Mouse (Mus musculus): ENCODE results near the gene Plekhg6.

Gene Plekhg6

DNA sequence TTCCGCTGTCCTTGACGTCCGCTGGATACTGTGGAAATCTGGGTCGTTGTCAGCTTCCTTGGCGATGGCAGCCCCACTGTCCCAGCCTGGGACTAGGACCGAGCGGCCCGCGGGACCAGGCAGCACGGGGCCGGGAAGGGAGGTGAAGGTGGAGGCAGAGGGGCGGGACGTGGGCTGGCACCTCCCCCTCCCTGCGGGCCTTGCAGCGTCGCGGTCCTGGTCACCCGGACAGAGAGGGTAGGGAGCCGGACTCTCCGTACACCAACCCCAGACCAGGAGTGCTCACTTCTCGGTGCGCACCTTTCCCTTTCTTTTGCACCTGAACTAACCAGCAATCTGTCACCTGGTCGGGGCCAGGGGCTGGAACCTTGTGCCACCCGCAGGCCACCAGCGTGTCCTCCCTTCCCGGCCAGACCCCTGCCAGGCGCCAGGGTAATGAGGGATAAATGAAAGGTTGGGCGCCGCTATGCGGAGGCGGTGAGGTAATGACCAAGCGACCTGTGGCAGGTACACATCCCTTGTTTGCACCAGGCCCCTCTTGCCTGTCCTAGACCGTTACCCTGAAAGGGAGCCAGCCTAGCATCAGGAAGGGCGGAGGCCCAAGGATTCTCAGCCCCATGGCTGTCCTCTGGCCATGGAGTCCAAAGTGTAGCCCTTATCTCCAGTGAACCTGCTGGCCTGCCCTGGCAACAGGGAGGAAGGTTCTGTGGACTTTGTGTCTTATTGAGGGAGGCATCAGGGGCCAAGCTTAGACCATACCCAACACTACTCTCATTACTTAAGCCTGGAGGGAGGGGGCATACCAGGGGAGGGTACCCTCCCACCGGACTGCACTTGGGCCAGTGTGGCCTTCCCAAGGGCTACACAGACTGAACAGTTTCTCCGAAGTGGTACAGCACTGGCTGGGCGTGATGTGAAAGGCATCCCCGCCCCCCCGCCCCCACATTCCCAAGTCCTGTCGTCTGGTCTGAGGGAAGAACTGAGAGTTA is at the start of gene Plekhg6:
Gene Plekhg6 (minus strand): TSS at position 422 of the 989 bp plus-strand sequence.
- DNase-seq, result peak; percentile 25

DNA sequence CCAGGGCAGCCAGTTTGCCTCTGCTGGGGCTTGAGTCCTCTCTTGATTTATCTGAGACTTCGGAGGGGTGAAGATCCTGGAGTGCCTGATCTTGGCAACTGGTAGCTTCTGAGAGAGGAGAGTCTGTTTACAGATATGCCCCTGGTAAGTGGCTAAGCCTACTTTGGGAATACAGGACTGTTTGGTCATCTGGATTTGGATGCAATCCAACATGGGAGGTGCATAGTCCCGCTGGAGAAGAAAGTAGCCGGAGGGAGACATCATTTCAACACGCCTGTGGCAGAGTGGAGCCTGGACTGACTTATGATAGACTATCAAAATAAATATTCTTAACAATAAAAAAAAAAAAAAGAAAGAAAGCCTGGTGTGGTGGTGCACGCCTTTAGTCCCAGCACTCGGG is 49.1 kb upstream of the Plekhg6 start:
- no peak for DNase-seq

DNA sequence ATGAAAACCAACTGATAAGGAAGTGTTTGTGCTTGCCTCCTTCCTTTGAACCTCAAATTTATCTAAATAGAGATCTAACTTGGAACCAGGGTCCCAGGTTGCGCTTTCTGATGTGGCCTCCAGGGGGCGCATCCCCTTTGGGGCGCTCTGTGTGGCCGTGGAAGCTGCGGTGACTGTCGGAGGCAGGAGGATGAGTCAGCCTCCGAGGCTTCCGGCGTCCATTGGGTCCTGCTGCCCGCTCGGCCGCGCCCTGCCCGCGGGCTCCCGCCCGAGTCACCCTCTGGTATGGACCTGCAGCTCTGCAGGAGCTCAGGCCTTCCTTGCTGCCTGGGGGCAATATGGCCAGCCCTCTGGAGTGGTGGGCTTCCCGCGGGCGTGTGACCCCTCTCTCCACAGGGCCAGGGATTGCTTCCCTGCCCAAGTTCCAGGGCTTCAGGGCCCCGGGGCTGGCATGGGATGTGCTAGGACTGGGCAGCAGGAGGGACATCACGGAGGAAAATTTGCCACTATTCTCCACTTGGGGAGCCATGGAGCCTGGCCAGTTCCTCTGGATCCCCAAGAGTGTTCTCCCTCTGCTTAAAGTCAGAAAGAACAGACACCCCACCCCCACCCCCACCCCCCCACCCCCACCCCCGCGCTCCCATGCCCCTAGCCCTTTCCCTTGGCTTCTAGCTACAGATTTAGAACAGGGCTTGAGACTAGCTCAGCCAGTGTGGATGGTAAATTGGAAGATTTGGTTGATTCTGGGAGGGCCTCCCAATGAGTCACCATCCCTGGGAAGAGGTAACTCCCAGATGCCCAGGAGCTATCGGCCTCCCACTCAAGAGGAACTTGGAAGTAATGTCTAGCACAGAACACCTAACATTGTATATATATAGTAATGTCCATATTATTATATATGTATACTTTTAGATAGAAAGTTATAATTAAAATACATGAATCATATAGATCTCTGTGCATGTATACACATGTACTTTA is 46.1 kb upstream of the Plekhg6 start:
- DNase-seq, result peak; percentile 90

DNA sequence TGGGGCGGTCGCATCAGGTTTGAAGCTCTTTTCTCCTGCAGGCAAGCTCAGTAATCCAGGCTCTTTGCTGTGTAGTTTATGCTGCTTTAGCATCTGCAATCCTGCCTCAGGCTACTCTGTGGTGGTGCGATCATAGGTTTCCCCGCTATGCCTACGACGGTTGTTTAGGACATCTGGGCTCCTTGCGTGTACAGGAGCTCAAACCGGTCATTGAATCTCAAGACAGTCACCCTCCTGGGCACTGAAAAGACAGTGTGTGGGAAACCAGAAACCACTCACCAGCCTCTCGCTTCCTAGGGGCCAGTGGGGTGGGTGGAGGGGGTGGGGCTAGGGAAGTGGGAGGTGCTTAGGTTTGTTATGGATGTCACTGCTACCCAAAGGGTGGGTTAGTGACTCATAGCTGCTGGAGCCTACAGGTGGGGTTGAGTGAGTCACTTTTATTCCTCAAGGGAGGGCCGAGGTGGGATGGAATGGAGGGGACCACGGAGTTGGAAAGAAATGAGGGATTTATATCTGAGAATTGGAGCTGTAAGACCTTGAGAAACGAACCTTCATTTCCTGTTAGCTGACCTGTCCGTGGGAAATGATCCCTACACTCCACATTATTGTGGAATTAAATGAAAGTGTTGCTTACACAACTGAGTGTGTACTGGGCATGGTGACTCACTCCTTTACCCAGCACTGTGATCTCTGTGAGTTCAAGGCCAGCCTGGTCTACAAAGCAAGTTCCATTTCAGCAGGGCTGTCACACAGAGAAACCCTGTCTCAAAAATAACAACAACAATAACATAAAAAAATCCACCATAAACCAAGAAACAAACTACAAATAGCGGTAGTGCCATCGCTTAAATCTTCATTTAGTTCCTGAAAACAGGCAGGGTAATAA is 44.9 kb upstream of the Plekhg6 start:
- DNase-seq, result no peak

DNA sequence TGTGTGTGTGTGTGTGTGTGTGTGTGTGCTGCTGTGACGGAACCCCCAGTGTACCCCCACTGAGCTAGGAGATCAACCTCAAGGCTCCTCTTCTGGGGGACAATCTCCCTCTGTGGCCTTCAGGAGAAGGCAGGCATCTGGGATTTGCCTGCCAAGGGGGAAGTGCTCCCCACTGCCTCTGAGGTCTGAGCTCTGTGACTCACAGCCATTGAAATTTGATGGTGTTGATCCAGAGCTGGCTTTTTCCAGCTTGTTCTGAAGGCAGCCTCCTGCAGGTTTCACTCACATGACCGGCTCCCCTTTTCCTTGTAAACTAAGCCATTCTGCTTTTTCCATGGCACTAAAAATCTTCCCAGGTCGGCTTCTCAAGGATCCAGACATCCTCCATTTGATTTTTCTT is 43.6 kb upstream of the Plekhg6 start:
- DNase-seq, result no peak

DNA sequence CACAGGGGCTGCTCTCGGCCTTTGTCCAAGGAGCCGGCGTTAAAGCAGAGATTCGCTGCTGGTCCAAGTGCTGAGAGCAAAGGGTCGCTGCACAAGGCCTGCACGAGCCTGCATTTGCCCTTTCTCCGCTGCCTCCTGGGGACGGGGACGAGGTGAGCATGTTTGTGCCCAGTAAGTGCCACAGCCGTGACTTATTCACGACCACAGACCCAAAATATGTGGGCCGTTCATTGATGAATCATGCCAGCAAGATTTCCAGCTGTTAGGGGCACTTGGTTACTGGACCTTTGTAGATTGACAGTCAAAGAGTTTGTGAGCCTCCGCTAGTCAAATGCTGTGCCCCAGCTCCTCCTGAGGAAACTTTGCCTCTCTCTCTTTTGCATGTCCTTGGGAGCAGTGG is 42.9 kb upstream of the Plekhg6 start:
- no peak for DNase-seq

DNA sequence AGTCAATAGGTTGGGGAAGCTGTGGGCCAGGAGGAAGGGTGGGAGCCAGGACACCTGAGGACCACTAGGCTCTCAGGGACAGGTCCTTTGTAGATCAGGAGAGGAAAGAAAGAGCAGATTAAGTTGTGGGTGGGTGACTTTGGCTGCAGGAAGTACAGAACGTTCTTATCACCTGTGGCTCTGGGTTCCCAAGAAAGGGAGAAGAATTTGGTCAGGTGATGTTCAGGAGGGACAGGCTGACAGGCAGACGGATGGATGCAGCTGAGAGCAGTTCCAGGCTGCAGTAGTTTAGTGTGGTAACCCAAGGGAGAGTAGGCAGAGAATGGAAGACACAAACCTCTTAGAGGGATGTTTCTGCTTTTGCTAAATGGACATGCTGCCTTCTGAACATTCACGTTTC is 42.5 kb upstream of the Plekhg6 start:
- no peak for DNase-seq

DNA sequence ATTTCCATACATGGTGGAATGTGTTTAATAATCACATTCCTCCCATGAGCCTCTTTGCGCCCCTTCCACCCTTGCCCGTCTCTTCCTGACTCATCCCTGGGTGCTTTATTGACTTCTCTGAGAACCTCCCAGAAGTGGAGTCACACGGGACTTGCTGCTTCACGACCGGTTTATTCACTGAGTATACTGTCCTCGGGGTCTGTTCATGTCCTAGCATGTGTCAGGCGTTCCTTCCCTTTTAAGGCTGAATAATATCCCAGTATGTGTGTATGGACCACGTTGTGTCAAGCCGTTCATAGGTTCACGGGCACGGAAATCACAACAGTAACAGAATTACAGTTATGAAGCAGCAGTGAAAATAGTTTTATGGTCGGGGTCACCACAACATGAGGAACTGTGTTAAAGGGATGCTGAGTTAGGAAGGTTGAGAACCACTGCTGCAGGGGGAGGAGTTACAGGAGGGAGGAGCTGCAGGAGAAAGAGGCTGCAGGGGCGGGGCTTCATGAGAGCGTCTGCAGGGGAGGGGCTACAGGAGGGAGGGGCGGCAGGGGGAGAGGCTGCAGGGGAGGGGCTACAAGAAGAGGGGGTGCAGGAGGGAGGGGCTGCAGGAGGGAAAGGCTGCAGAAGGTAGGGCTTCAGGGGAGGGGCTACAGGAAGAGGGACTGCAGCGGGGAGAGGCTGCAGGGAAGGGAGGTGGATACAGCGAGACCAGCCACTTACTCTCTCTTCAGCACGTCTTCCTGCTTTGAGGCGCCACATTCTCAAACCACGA is 41.6 kb upstream of the Plekhg6 start:
- peak; percentile 83 for DNase-seq

DNA sequence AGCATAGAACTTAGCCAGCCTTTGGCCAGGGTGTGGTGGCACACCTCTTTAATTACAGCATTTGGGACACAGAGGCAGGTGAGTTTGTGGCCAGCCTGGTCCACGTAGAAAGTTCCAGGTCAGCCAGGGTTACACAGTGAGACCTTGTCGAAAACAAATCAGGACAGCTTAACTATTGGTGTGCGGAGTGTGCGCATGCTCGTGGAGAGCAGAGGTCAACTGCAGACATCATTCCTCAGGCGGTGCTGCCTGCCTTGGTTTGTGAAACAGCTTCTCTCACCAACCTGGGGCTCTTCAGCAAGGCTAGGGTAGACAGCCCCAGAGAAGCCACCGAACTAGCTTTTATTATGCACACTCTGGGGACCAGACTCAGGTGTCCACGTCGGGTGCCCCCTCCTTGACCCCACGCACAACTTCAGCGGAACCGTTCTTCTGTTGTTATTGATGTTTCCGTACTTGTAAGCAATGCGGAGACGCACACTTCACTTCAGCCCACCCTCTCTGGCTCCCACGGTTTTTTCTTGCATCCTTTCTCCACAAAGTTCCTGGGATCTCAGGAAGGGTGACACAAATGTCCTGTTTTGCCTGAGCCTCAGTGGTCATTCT is 40.0 kb upstream of the Plekhg6 start:
- DNase-seq, result no peak

DNA sequence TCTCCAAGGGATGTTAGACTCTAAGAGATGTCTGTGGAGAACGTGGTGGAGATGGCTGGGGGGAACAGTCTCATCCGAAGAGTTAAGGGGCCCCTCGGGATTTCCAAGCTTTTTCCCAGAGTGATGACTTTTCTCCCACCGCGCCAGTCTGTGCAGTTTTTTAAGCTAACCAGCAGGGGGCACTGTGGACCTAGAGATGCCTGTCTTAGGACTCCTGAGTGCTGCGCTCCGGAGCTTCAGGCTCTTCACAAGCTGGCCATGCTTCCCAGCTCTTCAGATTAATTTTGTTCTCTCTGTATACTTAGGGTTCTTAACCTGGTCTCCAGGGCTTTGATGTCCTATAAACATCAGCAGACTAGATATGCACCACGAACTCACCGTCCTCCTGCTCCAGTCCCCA is 38.2 kb upstream of the Plekhg6 start:
- peak; percentile 89 for DNase-seq

DNA sequence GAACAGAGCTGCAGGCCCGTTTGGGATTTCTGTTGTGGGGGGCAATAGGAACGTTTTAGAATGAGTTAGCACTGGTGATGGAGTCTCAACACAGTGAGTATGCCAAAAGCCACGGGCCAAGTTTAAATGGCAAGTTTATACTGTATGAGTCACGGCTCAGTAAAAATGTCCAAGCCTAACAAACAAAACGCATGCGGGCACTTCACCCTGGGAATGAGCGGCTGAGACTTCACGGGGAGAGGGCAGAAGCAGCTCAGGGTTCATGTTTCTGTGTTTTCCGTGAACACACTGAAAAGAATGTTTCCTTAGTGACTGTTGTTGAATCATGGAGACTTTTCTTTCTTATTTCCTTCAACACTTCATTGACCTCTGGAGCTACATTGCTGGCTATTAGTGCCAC is 32.7 kb upstream of the Plekhg6 start:
- DNase-seq, result no peak

DNA sequence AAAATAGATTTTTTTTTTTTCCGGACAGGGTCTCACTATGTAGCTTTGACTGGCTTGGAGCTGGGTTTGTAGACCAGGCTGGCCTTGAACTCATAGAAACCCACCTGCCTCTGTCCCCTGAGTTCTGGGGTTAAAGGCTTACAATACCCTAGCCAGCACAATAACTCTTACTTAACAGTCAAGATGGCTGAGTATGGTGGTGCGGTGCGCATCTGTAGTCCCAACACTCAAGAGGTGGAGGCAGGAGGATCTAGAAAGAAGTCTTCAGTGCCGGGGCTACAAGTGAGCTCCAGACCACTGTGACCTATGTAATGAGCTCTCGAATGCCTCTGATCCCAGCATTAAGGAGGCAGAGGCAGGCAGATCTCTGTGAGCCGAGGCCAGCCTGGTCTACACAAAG is 31.1 kb upstream of the Plekhg6 start:
- DNase-seq, result no peak

DNA sequence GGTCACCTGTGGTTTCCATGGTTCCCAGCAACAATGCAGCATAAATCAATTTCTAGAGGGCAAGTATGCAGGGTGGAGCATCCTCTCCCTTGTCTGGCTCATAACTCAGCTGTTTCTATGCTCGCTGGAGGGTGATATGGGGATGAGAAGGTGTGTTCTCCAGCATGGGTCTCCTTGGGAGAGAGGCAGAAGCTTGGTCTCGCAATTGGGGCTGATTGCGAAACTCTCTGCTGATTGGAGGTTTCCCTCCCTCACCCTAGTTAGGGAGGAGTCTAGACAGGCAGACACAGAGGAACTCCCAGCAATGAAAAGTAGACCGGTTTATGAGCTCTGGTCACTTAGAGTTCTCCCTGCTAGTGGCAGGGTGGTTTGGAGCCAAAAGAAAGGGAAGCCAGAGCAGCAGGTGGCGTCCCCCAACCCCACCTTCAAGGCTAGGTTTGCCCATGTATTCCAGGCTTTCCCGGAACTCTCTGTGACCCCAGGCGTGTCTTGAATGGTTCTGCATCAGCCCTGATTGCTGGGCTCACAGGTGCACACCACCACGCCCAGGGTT is 30.5 kb upstream of the Plekhg6 start:
- DNase-seq, result no peak

DNA sequence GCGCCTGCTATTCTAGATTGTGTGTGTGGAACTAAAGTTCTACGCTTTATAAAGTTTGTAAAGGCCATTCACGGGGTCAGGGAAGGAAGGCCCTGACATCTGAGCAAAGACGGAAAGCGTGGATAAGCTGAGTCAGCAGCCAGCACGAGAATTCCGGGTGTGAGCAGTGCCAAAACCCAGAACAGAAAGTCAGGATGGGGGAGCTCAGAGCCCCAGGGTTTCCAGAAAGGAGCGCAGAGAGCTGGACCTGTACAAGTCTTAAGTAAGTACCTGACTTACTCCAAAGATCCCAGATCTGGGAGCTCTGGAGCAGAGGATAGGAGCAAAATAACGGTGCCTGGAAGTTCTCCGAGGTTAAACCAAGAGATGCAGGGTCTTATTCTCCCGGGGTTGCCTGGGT is 30.0 kb upstream of the Plekhg6 start:
- DNase-seq, result no peak

DNA sequence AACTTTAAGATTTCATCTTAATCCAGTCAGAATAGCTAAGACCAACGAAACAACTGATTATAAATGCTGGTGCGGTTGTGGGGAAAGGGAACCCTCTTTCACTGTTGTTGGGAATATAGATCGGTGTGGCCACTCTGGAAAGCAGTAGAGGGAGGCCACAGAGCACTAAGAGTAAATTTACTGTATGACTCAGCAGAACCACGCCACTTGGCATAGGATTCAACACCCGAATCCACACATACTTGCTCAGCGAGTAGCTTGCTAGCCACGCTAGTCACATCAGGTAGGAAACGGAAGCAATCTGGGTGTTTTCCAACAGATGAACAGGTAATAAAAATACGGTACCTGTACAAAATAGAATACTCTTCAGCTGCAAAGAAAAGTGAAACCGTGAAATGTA is 27.1 kb upstream of the Plekhg6 start:
- DNase-seq, result no peak

DNA sequence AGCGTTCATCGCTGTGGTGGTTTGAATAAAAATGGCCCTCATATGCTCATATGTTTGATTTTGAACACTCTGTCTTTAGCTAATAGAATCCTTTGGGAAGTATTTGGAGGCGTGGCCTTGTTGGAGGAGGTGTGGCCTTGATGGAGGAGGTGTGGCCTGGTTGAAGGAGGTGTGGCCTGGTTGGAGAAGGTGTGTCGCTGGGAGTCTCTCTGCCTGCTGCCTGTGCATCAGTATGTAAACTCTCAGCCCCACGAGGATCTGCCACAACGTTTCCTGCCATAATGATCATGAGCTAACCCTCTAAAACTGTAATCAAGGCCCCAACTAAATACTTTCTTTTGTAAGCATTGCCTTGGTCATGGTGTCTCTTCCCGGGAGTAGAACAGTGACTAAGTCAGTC is 26.6 kb upstream of the Plekhg6 start:
- no peak for DNase-seq

DNA sequence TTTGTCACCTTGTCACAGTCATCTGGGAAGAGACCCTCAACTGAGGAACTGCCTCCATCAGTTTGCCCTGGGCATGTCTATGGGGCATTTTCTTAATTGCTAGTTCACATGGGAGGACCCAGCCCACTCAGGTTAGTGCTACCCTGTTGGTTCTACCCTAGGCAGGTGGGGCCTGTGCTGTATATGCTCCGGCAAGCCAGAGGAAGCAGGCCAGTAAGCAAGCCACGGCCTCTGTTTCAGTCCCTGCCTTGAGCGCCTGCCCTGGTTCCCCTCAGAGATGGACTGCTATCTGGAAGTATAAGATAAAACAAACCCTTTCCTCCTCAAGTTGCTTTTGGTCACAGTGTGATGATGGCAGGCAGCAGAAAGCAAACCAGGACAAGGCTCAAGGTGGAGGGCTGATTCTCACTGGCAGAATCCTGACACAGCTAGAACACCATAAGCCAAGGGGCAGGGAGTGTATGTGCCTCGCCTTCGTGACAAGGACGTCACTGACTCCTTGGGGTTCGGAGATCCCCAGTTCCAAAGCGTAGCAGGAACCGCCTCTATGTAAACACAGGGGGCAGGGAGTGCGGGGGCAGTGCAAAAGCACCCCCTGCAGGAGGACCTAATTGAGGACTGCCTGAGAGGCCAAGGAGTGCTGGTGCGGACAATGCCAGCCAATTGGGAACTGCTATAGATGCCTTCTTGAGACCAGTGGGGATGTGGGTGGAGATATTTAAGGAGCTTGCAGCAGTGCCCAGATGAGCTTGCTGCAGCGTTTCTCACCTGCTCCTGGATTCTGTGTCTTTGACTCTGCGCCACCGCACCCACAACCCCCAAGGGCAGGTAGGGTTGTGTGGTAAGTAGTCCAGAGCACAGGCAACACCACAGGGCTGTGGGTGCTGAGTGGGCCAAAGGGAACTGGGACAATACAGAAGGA is 25.1 kb upstream of the Plekhg6 start:
- DNase-seq, result no peak

DNA sequence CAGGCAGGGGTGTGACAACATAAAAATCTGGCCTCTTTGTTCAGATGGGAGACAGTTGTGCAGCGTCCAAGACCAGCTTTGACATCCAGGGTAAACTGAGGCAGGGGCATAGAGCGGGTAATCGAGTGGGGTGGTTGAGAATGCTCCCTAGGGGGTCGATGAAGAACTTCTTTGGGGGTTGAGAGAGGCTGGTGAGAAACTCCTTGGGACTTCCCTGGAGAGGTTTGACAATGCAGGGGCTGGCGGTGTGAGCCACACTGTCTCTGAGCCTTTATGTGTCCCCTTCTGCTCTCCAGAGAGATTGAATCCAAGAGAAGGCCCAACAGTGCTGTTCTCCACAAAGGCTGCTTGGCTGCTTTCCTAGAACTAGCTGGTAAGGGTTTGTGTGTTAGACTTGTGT is 9.3 kb upstream of the Plekhg6 start:
- DNase-seq, result no peak

DNA sequence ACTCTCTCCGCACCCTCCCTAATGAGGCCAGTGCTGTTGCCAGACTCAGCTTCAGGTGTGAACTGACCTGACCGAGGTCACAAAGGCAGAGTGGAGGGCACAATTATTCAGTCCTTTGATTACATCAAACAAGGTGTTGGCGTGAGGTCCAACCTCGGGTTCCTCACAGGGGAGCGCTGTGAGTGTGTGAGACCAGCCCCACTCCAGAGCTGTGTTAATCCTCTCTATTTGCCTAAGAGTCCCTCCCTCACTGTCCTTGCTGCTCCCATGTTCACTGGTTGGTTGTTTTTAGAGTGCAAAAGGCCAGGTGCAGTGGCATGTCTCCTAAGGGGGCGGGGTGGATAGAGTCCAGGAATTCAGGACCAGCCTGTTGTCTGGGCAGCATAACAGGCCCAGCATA is 5.5 kb upstream of the Plekhg6 start:
- DNase-seq, result no peak
